Mouse (Mus musculus): Measurements from ENCODE around the gene Katnal1. TPM values are rescaled to one million over a fixed set of nuclear protein-coding genes. Genes with fewer than 3 reads are reported as not detected.

Katnal1 gene
- total RNA-seq, 2 experiments from 2014 or later, result 55.4 to 56.9 TPM

DNA sequence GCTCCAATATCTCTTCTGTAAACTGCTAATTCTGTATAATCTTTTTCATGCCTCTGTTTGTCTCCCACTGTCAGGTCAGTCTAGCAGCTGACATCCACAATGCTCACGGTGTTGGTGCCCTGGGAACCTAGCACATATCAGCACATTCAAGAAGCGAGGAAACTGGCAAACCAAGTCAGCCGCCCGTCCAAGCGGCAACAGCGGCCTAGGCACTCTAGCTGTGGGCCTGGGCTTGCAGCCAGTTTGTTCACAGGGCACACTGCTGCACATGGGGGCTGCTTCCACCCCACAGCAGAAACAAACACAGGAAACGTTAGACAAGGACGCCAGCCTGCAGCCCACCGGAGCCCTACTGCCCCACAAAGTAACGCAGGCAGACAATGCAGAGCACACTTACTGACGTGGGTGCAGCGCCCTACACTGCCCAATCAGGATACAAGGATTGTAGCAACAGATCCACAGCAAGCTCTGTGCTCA is 31.1 kb downstream of the Katnal1 start:
- intact Hi-C loops (cut with DNase I), result no loop called here
- no peak for DNase-seq (ENCODE audit: low spot score in 2 of 2)

DNA sequence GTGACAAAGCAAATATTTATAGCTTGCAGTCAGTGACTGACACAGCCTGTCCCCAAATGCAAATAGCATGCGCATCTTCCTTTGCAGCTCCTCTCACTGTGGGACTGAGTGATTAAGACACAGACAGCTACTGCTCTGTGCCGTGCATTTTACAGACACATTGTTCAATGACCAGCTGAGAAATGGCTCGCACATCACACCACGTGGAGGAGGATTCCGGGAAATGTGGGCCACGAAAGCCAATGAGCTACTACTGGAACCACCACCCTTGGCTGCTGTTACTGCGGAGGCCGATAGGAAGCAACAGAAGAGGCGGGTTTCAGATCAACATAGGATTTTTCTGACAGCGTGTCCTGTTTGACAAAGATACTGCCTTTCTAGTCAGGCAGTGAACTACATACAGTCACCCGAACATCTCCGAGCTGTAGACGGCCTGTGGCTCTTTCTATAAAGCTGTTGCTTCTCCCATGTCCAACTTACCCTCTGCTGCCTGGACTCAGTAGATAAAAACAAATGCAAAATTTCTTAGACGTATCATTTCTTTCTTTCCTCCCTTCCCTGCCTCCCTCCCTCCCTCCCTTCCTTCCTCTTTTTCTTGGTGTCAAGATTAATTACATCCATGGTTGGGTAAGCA is 31.9 kb downstream of the Katnal1 start:
- intact Hi-C loops (cut with DNase I), result no loop called here
- peak; percentile 58 to 80 for DNase-seq (ENCODE audit: low spot score in 2 of 2)

DNA sequence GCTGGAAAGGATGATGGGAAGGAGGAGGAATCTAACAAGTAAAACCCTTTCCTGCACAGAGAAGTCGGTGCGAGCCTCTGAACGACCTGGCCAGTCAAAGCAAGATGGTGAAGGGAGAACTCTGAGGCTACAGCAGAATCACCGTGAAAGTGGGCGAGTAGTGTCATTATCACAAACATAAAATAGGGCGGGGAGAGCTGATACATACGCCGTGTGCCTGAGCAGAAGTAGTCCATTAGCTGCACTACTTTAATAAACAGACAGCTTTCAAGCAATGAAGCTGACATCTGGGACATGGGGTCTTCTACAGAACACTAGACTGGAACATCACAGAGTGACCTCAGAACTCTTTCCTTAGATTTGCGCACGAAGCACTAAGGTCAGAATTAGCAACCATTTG is 32.6 kb downstream of the Katnal1 start:
- intact Hi-C loops (cut with DNase I), result no loop called here
- no peak for DNase-seq (ENCODE audit: low spot score in 2 of 2)

DNA sequence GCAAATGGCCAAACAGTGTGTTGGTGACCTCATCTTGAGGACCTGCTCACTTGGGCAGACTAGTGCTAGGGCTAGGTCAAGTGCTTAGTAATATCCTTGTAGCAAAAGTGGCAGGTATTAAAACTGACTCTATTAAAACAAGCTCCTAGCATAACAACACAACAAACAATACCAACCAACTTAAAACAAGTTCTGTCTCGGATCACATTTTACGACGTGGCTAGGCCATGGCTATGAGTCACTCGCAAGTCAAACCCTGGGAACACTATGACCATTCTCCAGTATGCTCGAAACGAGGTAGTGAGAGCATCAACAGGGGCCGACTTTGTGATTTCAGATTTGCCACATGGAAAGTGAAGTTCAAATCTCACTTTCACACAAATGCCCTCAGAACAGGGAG is 33.3 kb downstream of the Katnal1 start:
- intact Hi-C loops (cut with DNase I), result no loop called here
- DNase-seq (ENCODE audit: low spot score in 2 of 2), result no peak

DNA sequence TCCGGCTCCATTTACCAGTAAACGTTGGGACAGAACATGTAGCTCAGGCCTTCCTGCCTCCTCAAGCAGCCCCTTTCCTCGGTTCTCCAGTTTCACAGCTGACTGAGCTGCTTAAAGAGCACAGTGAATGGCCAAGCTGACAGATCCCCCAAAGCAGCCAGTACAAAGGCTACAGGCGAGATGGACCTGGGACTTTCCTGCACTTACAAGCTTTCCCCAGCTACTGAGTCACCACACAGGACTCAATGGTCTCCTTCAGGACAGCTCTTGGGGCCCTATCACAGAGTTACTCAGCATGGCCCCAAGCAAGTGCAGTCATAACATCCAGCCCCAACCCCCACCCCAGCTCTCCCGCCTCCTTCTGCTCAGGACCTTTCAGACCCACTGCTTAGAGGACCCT is 34.1 kb downstream of the Katnal1 start:
- no peak for DNase-seq (ENCODE audit: low spot score in 2 of 2)
- intact Hi-C loops (cut with DNase I), result no loop called here

DNA sequence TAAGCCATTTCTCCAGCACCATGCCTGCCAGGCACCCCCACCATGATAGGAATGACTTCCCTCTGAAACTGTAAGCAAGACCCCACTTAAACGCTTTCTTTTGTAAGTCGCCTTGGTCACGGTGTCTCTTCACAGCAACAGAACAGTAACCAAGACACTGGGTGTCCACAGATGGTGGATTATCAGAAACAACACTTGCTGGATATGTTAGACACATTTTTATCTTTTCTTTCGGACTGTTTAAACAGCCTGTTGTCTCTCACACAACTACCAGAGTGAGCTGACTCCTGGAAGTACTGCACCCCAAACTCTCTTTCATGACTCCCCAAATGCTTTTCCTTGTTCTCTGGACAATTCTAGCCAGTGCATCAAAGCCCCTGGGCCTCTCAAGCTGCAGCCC is 38.9 kb downstream of the Katnal1 start:
- intact Hi-C loops (cut with DNase I), result no loop called here
- no peak for DNase-seq (ENCODE audit: low spot score in 2 of 2)

DNA sequence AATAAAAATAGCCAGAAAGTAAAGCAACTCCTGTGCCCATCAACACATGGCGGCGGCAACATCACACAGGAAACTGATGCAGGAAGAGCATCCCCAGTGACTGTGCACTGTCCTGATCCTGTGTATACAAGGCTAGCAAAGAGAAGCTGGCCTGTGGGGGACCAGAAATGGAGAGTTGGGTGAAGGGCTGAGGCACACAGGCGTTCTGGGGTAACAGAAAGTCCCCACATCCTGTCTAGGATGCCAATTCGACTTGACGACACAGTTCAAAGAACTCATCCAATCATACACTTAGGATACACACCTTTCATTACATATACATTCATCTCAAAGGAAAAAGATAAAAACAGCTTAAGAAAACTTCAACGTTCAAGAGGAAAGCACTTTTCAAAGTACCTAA is 41.1 kb downstream of the Katnal1 start:
- intact Hi-C loops (cut with DNase I), result no loop called here
- DNase-seq (ENCODE audit: low spot score in 2 of 2), result no peak

DNA sequence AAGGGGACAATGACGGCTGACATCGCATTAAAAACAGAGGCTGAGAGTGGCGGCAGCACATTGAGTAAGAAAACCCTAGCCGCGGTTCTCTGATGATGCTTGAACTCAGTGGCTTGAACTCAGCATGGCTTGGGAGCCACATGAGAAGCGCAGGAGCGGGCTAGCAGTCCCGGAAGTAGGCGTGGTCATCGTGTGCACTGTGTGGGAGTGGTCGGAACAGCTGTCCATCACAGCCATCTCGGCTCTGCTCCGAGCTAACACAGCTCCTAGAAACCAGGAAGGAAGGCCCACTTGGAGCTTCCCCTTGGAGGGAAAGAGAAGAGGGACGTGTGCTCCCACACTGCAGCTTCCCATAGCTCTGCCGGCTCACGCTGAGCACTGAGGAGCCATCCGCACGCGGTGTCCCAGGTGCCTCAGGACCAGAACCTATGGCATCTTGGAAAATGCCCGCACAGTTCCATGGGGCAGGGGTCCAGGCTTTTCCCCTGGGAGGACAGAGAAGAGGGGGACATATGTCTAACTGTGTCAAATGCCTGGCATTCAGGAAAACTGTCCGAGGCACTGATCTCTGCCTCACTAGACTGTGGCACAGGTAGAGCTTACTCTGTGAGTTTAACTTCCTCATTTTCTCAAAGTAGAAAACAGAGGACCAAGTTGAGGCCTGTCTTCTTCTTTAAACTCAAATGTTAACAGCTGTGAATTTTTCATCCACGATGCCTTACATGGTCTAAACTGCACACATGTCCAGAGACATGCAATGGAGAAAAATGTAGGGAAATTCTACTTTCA is 43.1 kb downstream of the Katnal1 start:
- intact Hi-C loops (cut with DNase I), result no loop called here
- DNase-seq (ENCODE audit: low spot score in 2 of 2), result no peak

DNA sequence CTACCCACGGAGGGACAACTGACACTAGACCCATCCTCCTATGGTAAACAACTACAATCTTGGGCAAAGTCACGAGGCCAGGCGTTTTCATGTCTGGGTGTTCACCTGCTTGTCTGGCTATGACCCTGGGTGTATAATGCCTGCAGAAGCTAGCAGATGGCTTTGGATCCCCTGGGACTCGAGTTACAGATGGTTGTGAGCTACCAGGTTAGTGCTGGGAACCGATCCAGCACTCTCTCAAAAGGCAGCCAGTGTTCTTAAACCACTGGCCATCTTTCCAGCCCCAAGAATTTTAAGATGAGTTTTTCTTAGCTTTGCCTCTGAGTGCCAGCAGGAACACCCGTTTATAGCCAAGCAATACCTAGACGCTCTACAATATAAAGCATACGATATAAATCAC is 45.4 kb downstream of the Katnal1 start:
- DNase-seq (ENCODE audit: low spot score in 2 of 2), result no peak
- intact Hi-C loops (cut with DNase I), result no loop called here

DNA sequence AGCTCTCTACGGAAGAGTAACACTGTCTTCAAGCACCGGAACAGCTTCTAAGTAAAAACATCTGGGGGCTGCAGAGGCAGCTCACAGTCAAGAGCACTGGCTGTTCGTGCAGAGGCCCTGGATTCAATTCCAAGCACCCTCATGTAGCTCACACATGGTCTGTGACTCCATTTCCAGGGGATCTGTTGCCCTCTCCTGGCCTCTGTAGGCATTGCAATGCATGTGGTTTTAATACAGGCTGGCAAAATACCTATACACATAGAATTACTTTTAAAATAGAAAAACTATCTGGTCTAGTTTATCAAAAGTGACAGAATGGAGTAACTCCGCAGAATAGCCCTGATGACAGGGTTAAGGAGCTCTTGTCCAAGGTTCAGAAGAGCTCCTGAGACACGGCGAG is 49.9 kb downstream of the Katnal1 start:
- no peak for DNase-seq (ENCODE audit: low spot score in 2 of 2)
- intact Hi-C loops (cut with DNase I), result no loop called here

DNA sequence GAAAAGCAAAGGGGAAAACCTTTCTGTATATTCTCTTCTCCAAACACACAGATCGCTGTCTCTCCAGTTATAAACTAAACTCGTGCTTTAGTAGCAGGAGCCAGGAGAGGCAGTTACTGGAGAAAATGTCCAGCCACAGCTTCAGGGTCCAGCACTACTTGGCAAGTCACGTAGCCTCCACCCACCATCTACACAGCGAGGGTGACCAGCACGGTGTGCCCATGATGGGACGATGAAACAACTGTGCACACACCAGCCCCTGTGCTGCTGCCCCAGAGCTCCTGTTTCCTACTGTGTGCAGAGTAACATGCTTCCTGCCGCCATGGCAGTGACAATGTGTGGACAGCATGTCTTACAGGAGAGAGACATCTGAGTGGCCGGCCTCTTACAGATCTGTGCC is 56.0 kb downstream of the Katnal1 start:
- intact Hi-C loops (cut with DNase I), result no loop called here
- DNase-seq (ENCODE audit: low spot score in 2 of 2), result no peak

DNA sequence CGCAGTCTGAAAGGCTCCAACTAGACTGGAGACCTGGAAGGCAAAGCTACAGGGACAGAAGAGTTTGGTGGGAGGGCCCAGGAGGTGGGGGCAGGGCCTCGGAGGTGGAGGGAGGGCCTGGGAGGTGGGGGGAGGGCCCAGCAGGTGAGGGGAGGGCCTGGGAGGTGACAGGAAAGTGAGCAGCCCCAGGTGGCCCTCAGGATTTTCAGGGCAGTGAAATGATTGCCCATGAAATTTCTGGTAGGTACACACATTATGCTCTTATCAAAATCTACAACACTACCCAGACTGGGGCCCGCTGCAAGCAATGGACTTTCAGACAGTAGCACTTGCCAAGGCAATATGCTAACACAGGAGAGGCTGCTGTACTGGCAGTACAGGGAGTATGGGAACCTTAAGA is 59.5 kb downstream of the Katnal1 start:
- intact Hi-C loops (cut with DNase I), result no loop called here
- no peak for DNase-seq (ENCODE audit: low spot score in 2 of 2)

DNA sequence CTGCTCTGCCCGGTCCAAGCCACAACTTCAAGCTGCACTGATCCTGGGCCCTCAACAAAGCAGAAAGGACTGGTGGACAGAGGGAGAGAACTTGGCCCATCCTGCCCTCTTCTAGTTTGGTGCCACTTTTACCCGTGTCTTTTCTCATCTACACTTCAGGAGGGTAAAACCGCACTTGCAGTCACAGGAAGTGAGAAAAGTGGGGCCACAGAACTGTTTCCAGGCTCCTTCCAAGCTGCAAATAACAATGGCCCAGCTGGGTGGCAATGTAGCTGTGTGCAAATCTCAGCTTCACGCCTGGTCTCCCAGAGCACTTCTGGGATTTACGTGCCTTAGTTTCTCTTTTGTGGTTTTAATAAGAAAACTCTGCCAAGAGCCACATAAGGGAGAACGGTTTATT is 61.4 kb downstream of the Katnal1 start:
- intact Hi-C loops (cut with DNase I), result no loop called here

DNA sequence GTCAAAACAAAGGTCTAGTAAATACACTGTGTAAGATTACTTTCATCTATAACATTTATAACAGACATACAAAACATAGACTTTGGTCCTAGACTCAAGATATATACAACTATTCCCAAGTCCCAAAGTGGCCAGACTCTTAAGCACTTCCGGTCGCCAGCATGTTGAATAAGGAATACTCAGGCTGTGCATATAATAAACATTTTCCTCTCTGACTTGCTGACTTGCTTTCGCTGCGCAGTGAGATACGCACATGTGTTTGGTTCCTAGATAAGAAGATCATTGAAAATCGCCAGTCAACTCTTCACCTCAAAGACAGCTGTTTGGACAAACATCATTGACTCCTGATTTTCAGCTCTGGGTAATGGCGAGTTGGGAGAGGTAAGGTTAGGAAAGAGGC is 61.9 kb downstream of the Katnal1 start:
- no peak for DNase-seq (ENCODE audit: low spot score in 2 of 2)
- intact Hi-C loops (cut with DNase I), result no loop called here

More for the DNA sequence above, 61.4 kb downstream of the Katnal1 start:
- no peak for DNase-seq (ENCODE audit: low spot score in 2 of 2)

DNA sequence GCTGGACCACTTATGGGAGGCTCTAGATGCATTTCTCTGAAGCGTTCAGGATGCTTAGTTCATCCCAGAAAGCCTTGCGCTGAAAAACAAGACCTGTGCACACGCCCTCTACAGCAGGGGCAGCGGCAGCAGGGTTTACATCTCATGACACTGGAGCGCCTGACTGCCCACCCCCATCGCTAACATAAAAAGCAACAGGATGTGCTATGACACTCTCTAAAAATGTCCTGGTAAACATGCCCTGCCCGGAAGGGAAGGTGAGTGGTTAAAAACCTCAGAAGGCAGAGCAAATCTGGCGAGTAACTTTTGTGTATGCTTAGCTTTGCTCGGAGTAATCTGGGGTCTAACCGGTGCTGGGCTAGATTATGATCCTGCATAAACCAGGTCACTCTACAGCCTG is 62.5 kb downstream of the Katnal1 start:
- no peak for DNase-seq (ENCODE audit: low spot score in 2 of 2)
- intact Hi-C loops (cut with DNase I), result no loop called here

DNA sequence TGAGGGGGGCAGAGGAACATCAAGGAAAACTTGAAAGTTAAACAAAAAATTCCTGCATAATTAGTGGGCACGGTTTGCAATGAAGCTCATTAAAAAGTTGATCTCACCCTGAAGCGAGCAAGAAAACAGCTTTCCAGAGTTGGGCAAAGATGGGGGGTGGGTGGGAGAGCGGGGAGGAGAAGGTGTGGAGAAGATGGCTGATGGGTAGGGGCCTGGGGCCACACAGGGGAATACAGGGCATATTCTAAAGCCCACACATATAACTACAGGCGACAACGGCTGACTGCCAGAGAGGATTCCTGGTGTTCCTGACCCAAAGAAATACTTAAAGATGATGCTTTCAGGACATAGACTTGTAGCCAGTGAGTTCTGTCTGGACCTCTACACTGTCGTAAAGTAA is 65.7 kb downstream of the Katnal1 start:
- DNase-seq (ENCODE audit: low spot score in 2 of 2), result no peak
- intact Hi-C loops (cut with DNase I), result no loop called here

DNA sequence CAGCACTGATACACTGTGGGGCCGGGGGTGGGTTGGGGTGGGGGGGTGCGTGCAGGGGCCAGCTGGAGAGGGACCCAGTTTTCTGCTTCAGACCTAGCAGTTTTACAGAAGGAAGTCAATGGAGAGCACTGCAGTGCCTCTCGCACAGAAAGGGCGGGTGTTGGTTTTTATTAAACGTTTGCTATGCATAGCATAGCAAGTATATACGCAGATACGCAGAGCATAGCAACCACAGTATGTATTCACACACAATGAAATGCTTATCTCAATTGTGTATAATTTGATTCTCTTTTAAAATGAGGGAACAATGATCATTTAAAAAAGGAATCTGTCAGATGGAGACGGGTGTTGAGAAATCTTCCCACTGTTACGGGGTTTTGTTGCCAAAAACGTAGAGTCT is 66.3 kb downstream of the Katnal1 start:
- DNase-seq (ENCODE audit: low spot score in 2 of 2), result no peak

DNA sequence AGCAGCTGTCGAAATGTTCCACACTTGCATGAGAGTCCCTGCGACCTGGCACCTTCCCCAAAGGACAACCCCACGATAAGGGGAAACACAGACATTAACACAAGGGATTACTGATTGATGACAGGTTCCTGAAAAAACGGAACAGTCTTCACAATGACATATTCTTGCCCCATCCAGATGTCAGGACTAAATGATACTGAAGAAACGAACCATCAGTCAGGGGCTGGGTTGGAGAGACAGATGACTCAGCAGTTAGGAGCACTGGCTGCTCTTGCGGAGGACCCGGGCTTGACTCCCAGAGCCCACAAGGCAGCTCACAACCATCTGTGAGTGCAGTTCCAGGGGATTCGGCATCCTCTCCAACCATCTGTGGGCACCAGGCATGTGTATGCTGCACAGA is 67.0 kb downstream of the Katnal1 start:
- intact Hi-C loops (cut with DNase I), result no loop called here
- DNase-seq (ENCODE audit: low spot score in 2 of 2), result no peak

More for the DNA sequence above, 66.3 kb downstream of the Katnal1 start:
- intact Hi-C loops (cut with DNase I), result no loop called here

DNA sequence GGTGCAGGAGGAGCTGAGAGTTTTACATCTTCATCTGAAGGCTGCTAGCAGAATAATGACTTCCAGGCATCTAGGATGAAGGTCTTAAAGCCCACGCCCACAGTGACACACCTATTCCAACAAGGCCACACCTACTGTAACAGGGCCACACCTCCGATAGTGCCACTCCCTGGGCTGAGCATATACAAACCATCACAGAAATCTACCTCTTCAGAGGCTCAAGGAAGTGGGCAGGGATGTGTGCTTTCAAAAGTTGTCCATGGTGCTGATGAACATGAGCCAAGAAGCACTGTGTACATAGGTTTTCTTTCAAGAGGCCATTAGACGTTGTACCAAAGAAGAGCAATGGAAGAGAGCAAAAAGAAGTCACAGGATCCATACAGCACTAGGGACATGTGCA is 71.6 kb downstream of the Katnal1 start:
- no peak for DNase-seq (ENCODE audit: low spot score in 2 of 2)
- intact Hi-C loops (cut with DNase I), result no loop called here

DNA sequence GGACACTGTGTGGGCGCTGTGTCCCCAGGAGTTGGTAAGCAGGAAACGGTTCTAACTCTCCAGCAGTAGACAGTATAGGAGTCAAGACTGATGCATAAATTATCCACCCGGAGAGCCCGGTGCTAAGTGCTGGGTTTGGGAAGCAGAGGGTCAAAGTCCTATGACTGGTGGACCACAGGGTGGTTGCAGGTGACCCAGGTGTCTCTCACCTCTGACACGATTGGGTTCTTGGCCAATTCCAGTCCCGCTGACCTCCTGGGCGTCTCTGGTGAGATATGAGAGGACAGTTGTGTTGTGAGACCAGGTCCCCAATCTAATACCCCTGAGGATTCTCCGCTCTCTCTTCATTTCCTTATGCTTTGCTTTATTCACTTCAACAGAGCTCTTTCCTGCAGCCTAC is 74.1 kb downstream of the Katnal1 start:
- no peak for DNase-seq (ENCODE audit: low spot score in 2 of 2)

DNA sequence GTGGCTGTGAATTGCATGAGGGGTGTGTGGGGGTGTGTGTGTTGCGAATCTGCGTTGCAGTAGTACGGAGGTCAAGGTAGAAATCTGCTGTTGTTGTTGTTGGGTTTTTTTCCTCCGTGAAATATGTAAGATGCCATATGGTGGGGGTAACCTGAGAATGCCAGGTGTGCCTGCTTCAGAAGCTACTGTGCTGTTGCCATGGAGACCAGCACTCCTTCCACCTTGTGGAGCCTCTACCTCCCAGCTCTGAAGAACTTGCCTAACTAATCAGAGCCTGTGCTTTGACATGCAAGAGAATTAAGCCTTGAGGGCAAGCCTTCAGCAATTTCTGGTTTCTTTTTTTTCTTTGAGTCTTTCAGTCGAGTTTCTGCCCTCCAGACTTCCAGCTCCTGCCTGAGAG is 75.0 kb downstream of the Katnal1 start:
- DNase-seq (ENCODE audit: low spot score in 2 of 2), result peak; percentile 19 to 38
- intact Hi-C loops (cut with DNase I), result no loop called here

More for the DNA sequence above, 74.1 kb downstream of the Katnal1 start:
- intact Hi-C loops (cut with DNase I), result no loop called here

All from left cerebral cortex, postnatal 14 days (tissue).